Mouse (Mus musculus) midbrain, postnatal 0 days (tissue): ENCODE data around the gene Cpsf4l. TPM values are rescaled to one million over a fixed set of nuclear protein-coding genes. Genes with fewer than 3 reads are reported as not detected.

ENCODE experiments used
- ATAC-seq: fragments of 200-750 bp; cut with Nextera tagmentation; 2 replicates; pipeline ENCODE4 v1.8.0; 2017; ENCODE audit warnings: moderate number of reproducible peaks, mild to moderate bottlenecking, moderate TSS enrichment, moderate library complexity; ENCODE audit not compliant: low FRiP score
- DNase-seq: peaks from one replicate; pipeline ENCODE4 v3.0.0-alpha.2; 2015; ENCODE audit warnings: low spot score
- H3K27ac ChIP-seq: fragments of 300-500 bp; sonication (generic); 2 replicates; pipeline ENCODE4 v1.5.1; 2014; ENCODE audit warnings: low read depth, mild to moderate bottlenecking, low read length, mixed read lengths
- H3K27me3 ChIP-seq: fragments of 300-500 bp; sonication (generic); 2 replicates; pipeline ENCODE4 v1.6.1; 2014; ENCODE audit warnings: low read length, control low read depth, mixed read lengths; ENCODE audit not compliant: insufficient read depth
- H3K36me3 ChIP-seq: fragments of 300-500 bp; sonication (generic); 2 replicates; pipeline ENCODE4 v1.6.1; 2014; ENCODE audit warnings: low read length, control low read depth, mixed read lengths; ENCODE audit not compliant: insufficient read depth
- H3K4me1 ChIP-seq: fragments of 300-500 bp; sonication (generic); 2 replicates; pipeline ENCODE4 v1.6.1; 2014; ENCODE audit warnings: mild to moderate bottlenecking, control low read depth, antibody characterized with exemption, low read length, mixed read lengths; ENCODE audit not compliant: insufficient read depth
- H3K4me2 ChIP-seq: fragments of 300-500 bp; sonication (generic); 2 replicates; pipeline ENCODE4 v1.6.1; 2014; ENCODE audit warnings: low read depth, mild to moderate bottlenecking, low read length, mixed read lengths; ENCODE audit not compliant: poor library complexity, severe bottlenecking
- H3K4me3 ChIP-seq: fragments of 300-500 bp; sonication (generic); 2 replicates; pipeline ENCODE4 v1.5.1; 2014; ENCODE audit warnings: low read depth, mild to moderate bottlenecking, low read length, moderate library complexity
- H3K9ac ChIP-seq: fragments of 300-500 bp; sonication (generic); replicated peaks from 2 replicates; pipeline ENCODE4 v1.6.1; 2014; ENCODE audit warnings: mild to moderate bottlenecking, low read length, moderate library complexity, mixed read lengths; ENCODE audit not compliant: poor library complexity, severe bottlenecking
- H3K9me3 ChIP-seq: fragments of 300-500 bp; sonication (generic); 2 replicates; pipeline ENCODE4 v1.6.1; 2016; ENCODE audit warnings: low read length, control low read depth
- CTCF ChIP-seq: IDR thresholded peaks from 2 replicates; pipeline ENCODE4 v1.5.1; 2016; ENCODE audit warnings: antibody characterized with exemption, mild to moderate bottlenecking
- WGBS: fragments of 180-500 bp; shearing (Covaris S2); extraction: QIAGEN DNeasy Blood & Tissue Kit; methylation state at CpG from one replicate; pipeline ENCODE4 v1.1.7; 2014; 5-methylcytosine and 5-hydroxymethylcytosine counted together
- polyA plus RNA-seq: library from polyadenylated mRNA; unstranded; fragments of >200 nt; fragmentation: Nextera tagmentation; extraction: Ambion mirVana; gene quantifications from 2 replicates; pipeline ENCODE4 v1.2.1, GENCODE M21; 2015
- total RNA-seq: library from RNA; depleted of rRNA; stranded (reverse); fragments of >200 nt; gene quantifications from 2 replicates; pipeline ENCODE4 v1.2.3, GENCODE M21; 2014

The Cpsf4l gene
- total and polyA plus RNA-seq, 2 experiments from 2014 or later = 0.20 to 0.22 TPM

DNA sequence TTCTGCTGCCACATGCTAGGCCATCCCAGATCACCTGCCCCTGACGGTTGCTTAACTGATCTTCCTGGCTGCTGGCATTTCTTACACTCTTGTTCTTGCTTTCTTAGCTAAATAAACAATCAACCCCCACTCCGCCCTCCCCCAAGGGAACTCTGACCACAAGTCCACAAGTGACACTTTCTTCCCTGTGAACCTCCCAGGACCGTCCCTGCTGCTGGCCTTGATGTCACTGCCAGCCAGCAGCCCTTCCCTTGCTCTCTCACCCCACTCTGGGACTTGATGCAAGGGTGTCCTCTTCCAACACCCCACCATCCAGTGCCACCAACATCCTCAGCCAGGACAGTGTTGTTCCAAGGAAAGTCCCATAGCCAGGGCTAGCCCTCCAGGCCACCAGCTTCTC is 21.1 kb upstream of the Cpsf4l start:
- H3K27me3 ChIP-seq = no peaks in the 10 kb centered on the region
- no peak overlapping the region for H3K9ac ChIP-seq
- H3K4me3 ChIP-seq = no peak overlapping the region
- 79% methylated on average over 3 of the region's 3 CpGs for WGBS
- H3K4me1 ChIP-seq = no peaks in the 10 kb centered on the region
- TF ChIP-seq CTCF = no peak
- no peak overlapping the region for H3K27ac ChIP-seq
- ATAC-seq = no peak
- H3K4me2 ChIP-seq = no peak overlapping the region
- H3K36me3 ChIP-seq = peaks cover 31% of the 10 kb centered on the region
- DNase-seq = no peak
- no peaks in the 10 kb centered on the region for H3K9me3 ChIP-seq

DNA sequence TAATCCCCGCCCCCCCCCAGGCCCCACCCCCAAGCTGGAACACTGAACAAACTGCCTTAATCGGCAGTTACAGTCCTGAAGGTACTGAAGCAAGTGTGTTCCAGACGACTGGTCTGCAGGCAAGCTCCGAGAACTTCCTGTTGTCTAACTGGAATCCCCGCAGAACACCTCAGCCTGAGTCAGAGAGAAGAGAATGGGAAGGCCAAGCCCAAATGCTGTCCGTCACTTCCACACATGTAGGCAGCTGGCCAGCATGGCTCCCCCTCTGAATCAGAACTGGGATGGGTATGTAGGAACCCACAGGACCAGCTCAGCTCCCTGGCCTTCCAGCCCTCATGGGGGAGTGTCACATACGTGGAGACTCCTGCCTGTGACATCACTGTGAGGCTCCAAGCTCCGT is 20.1 kb upstream of the Cpsf4l start:
- Histone ChIP-seq H3K4me2 (no peak overlapping the region), H3K9ac (no peak overlapping the region), H3K4me3 (no peak overlapping the region), H3K9me3 (no peaks in the 10 kb centered on the region), H3K4me1 (no peaks in the 10 kb centered on the region), H3K27ac (no peak overlapping the region), H3K27me3 (no peaks in the 10 kb centered on the region), H3K36me3 (peaks cover 31% of the 10 kb centered on the region)
- 63% methylated on average over 8 of the region's 8 CpGs for WGBS
- DNase-seq = no peak
- no peak for TF ChIP-seq CTCF
- no peak for ATAC-seq

GRCm38 (mm10) chr11:113729239-113729638 is 19.4 kb upstream of the Cpsf4l start:
- DNase-seq = no peak
- 78% methylated on average over 21 of the region's 21 CpGs for WGBS
- no peaks in the 10 kb centered on the region for H3K27me3 ChIP-seq
- peaks cover 31% of the 10 kb centered on the region for H3K36me3 ChIP-seq
- no peaks in the 10 kb centered on the region for H3K9me3 ChIP-seq
- H3K9ac ChIP-seq = no peak overlapping the region
- no peaks in the 10 kb centered on the region for H3K4me1 ChIP-seq
- no peak for TF ChIP-seq CTCF
- no peak overlapping the region for H3K4me2 ChIP-seq
- H3K27ac ChIP-seq = no peak overlapping the region
- no peak overlapping the region for H3K4me3 ChIP-seq
- no peak for ATAC-seq

- Histone ChIP-seq H3K4me3 (no peak overlapping the region), H3K4me1 (no peaks in the 10 kb centered on the region), H3K36me3 (peaks cover 31% of the 10 kb centered on the region), H3K9me3 (no peaks in the 10 kb centered on the region), H3K4me2 (no peak overlapping the region), H3K27ac (no peak overlapping the region; the same call in 1 of the 2 replicates), H3K27me3 (no peaks in the 10 kb centered on the region), H3K9ac (no peak overlapping the region)
- 76% methylated on average over 6 of the region's 6 CpGs for WGBS
- no peak for TF ChIP-seq CTCF
- ATAC-seq = no peak
- DNase-seq = no peak
These were observed 18.2 kb upstream of the Cpsf4l start for GRCm38 (mm10) chr11:113727992-113728391.

- DNase-seq (no peak), ATAC-seq (no peak)
- no peak overlapping the region for H3K4me3 ChIP-seq
- no peak overlapping the region for H3K4me2 ChIP-seq
- H3K9ac ChIP-seq = no peak overlapping the region
- no peak overlapping the region for H3K27ac ChIP-seq
- TF ChIP-seq CTCF = no peak
- H3K27me3 ChIP-seq = no peaks in the 10 kb centered on the region
- no peaks in the 10 kb centered on the region for H3K9me3 ChIP-seq
- 82% methylated on average over 14 of the region's 14 CpGs for WGBS
- H3K36me3 ChIP-seq = peaks cover 31% of the 10 kb centered on the region
- no peaks in the 10 kb centered on the region for H3K4me1 ChIP-seq
These were observed 17.4 kb upstream of the Cpsf4l start for GRCm38 (mm10) chr11:113726994-113727888.

DNA sequence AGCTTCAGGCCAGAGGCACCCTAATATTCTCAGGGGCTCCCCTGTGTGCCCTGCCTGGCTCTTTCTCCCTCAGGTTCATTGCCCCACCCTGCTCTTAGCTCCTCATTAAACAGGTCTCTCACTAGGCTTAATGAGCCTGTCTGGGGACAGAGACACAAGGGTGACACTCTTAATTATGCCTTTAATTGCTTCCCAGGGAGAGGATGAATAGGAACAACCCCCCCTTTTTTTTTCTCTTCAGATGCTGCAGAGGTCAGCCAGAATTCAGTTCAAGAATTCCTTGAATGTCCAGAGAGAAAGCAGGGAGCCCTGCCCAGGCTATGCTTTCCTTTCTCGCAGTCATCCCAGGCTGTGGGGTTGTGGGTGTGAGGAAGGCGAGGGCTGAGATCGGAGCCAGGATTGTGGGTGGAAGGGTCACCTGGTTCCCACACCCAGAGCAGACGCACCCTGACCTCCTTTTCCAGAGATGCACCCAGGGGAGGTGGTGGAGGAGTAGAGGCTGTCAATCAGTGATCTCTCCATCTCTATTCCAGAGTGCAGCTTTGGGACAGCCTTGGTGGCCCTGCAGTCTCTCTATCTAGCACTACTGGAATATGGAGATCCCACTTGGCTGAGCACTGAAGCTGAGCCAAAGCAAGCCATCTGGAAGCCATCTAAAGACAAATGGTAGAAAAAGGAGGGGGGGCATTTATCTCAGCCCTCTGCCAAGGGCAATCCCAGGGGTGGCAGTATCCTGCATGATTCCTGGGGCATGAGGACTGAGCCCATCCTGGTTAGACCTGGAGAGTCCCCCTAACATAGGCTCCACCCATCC is 15.6 kb upstream of the Cpsf4l start:
- no peaks in the 10 kb centered on the region for H3K27me3 ChIP-seq
- TF ChIP-seq CTCF = no peak
- no peaks in the 10 kb centered on the region for H3K9me3 ChIP-seq
- H3K4me2 ChIP-seq = no peak overlapping the region
- H3K36me3 ChIP-seq = peaks cover 31% of the 10 kb centered on the region
- H3K4me1 ChIP-seq = no peaks in the 10 kb centered on the region
- 77% methylated on average over 4 of the region's 4 CpGs for WGBS
- H3K27ac ChIP-seq = no peak overlapping the region
- ATAC-seq (no peak), DNase-seq (peak; percentile 57)
- no peak overlapping the region for H3K9ac ChIP-seq
- no peak overlapping the region for H3K4me3 ChIP-seq
